Mouse (Mus musculus): ENCODE data around the gene Hoxb5.

GRCm38 (mm10) chr11:96259038-96259437 is 44.1 kb upstream of the Hoxb5 start:
- no peak for TF ChIP-seq CTCF (IDR thresholded peaks at IDR 0.05; ENCODE audit: low read depth, low read length)
- no peak for TF ChIP-seq GATA2 (IDR thresholded peaks at IDR 0.05; ENCODE audit: borderline replicate concordance, low read depth, low read length)
- no peak for TF ChIP-seq TAL1 (conservative IDR thresholded peaks at IDR 0.05; ENCODE audit: low read depth, low read length)
